Mouse (Mus musculus) gastrocnemius, postnatal 36 days (tissue): Measurements from ENCODE around the gene Ndufa10. TPM values are rescaled to one million over a fixed set of nuclear protein-coding genes. Genes with fewer than 3 reads are reported as not detected.
"Not testable (repeated sequence)": the region's sequence is repeated elsewhere in the genome, so short reads cannot be mapped to it uniquely, and the experiment has no call there.

Source experiments
- DNase-seq, 2 experiments: peaks; one replicate each; pipeline ENCODE4 v3.0.0; 2022
- intact Hi-C: fragments of 180-260 bp; cut with DNase I; formaldehyde crosslinking; loops from one replicate; pipeline ENCODE4 v1.15.1; 2025
- long read RNA-seq, 2 experiments: library from polyadenylated mRNA; stranded (forward); transcript quantifications; one replicate each; pipeline ENCODE4 v2.0.0; 2021
- total RNA-seq, 2 experiments: library from RNA; stranded (reverse); gene quantifications; 2 replicates each; pipeline ENCODE4 v1.2.3; 2021

Gene Ndufa10
- 100 to 1,000 TPM; 447 to 473 TPM for total RNA-seq
- long read RNA-seq, experiment 1, transcript Ndufa10-201 (10 exons, 2,020 nt) = major isoform, 471 of 661 reads
- long read RNA-seq, experiment 1, partial matches to known transcripts = 14 of 661 reads
- long read RNA-seq, experiment 1, other reads (novel, unspliced or antisense) = 174 of 661 reads
- long read RNA-seq, experiment 2, transcript Ndufa10-201 (10 exons, 2,020 nt) = major isoform, 575 of 793 reads
- long read RNA-seq, experiment 2, partial matches to known transcripts = 20 of 793 reads
- long read RNA-seq, experiment 2, other reads (novel, unspliced or antisense) = 195 of 793 reads

- DNase-seq = peak; percentile 95 to 97
- intact Hi-C loops = no loop called here
Observed at GRCm38 (mm10) chr1:92473165-92474041, at the start of gene Ndufa10. TSS of gene Ndufa10 (minus strand) at chr1:92473860.

- intact Hi-C loops = loop anchor here (2.0 kb wide), 1 partner anchor 89 kb away; no protein-coding TSS in a partner anchor
- DNase-seq = no peak
Observed at GRCm38 (mm10) chr1:92521376-92521775, 47.7 kb upstream of the Ndufa10 start.

- intact Hi-C loops = no loop called here
Observed at GRCm38 (mm10) chr1:92519046-92519445, 45.4 kb upstream of the Ndufa10 start.

GRCm38 (mm10) chr1:92518561-92518960 is 44.9 kb upstream of the Ndufa10 start, which contains the start of gene Olfr1414:
TSS of gene Olfr1414 (minus strand) at chr1:92518661.
- no peak for DNase-seq
- intact Hi-C loops = no loop called here

More at GRCm38 (mm10) chr1:92519046-92519445, 45.4 kb upstream of the Ndufa10 start:
- DNase-seq = no peak

- intact Hi-C loops = no loop called here
- no peak for DNase-seq
Observed at GRCm38 (mm10) chr1:92515390-92515789, 41.7 kb upstream of the Ndufa10 start.

GRCm38 (mm10) chr1:92511646-92512045 is 38.0 kb upstream of the Ndufa10 start:
- intact Hi-C loops, DNase-seq: not testable (repeated sequence)

- DNase-seq = no peak
- intact Hi-C loops = no loop called here
Observed at GRCm38 (mm10) chr1:92496001-92496400, 22.3 kb upstream of the Ndufa10 start, which contains the start of gene Olfr1415. TSS of gene Olfr1415 (minus strand) at chr1:92496101.

GRCm38 (mm10) chr1:92485013-92485412 is 11.4 kb upstream of the Ndufa10 start, which contains the start of gene Olfr1416:
TSS of gene Olfr1416 (minus strand) at chr1:92485113.
- intact Hi-C loops = no loop called here
- no peak for DNase-seq

GRCm38 (mm10) chr1:92474066-92474578 is 462 bp upstream of the Ndufa10 start:
- no peak for DNase-seq
- intact Hi-C loops = no loop called here

GRCm38 (mm10) chr1:92468891-92469290 is 4.8 kb downstream of the Ndufa10 start:
- intact Hi-C loops = no loop called here
- DNase-seq = no peak

GRCm38 (mm10) chr1:92458416-92458815 is 15.2 kb downstream of the Ndufa10 start:
- intact Hi-C loops = no loop called here

GRCm38 (mm10) chr1:92457758-92458157 is 15.9 kb downstream of the Ndufa10 start:
- no peak for DNase-seq
- intact Hi-C loops = no loop called here

More at GRCm38 (mm10) chr1:92458416-92458815, 15.2 kb downstream of the Ndufa10 start:
- DNase-seq = no peak

GRCm38 (mm10) chr1:92453751-92454445 is 19.8 kb downstream of the Ndufa10 start:
- intact Hi-C loops = loop anchor here (5.0 kb wide), 2 partner anchors 492 to 542 kb away; no protein-coding TSS in a partner anchor
- DNase-seq = no peak

- intact Hi-C loops = no loop called here
- no peak for DNase-seq
Observed at GRCm38 (mm10) chr1:92448293-92448692, 25.4 kb downstream of the Ndufa10 start.

GRCm38 (mm10) chr1:92441453-92442063 is 32.1 kb downstream of the Ndufa10 start:
- intact Hi-C loops = no loop called here
- DNase-seq = no peak

GRCm38 (mm10) chr1:92440066-92440750 is 33.5 kb downstream of the Ndufa10 start:
- DNase-seq = no peak
- intact Hi-C loops = no loop called here

GRCm38 (mm10) chr1:92437678-92438271 is 35.9 kb downstream of the Ndufa10 start:
- intact Hi-C loops = no loop called here

GRCm38 (mm10) chr1:92436831-92437321 is 36.8 kb downstream of the Ndufa10 start:
- no peak for DNase-seq
- intact Hi-C loops = no loop called here

More at GRCm38 (mm10) chr1:92437678-92438271, 35.9 kb downstream of the Ndufa10 start:
- DNase-seq = no peak

GRCm38 (mm10) chr1:92434986-92435385 is 38.7 kb downstream of the Ndufa10 start:
- DNase-seq = no peak
- intact Hi-C loops = no loop called here
